Mouse (Mus musculus) brain, embryonic 14.5 days (tissue): ENCODE data around the gene Bcl7c.

ENCODE experiments used
- CTCF ChIP-seq: fragments of 200-500 bp; IDR thresholded peaks from 2 replicates; pipeline ENCODE4 v1.5.1; 2012; ENCODE audit warnings: inconsistent platforms, mild to moderate bottlenecking, moderate library complexity, borderline replicate concordance; ENCODE audit not compliant: insufficient read depth, insufficient read length; ENCODE audit errors: extremely low read depth
- POLR2A ChIP-seq: fragments of 200-500 bp; IDR thresholded peaks from 2 replicates; pipeline ENCODE4 v1.6.1; 2012; ENCODE audit warnings: mild to moderate bottlenecking, inconsistent platforms, borderline replicate concordance; ENCODE audit not compliant: poor library complexity, insufficient read depth, insufficient read length, severe bottlenecking; ENCODE audit errors: extremely low read depth

- no peak for TF ChIP-seq CTCF
- TF ChIP-seq POLR2A, result no peak
These were observed 3.0 kb downstream of the Bcl7c start for GRCm38 (mm10) chr7:127705706-127706105.
